Mouse (Mus musculus) intestine, embryonic 15.5 days (tissue): ENCODE results near the gene Kcna6. TPM values are rescaled to one million over a fixed set of nuclear protein-coding genes. Genes with fewer than 3 reads are reported as not detected.

Source experiments
- polyA plus RNA-seq: library from polyadenylated mRNA; unstranded; fragments of >200 nt; fragmentation: Nextera tagmentation; extraction: Ambion mirVana; gene quantifications from 2 replicates; pipeline ENCODE4 v1.2.1, GENCODE M21; 2015

Kcna6 gene
- polyA plus RNA-seq, 1 experiment from 2014 or later = 2.6 TPM

Other genes starting within 250 kb of the Kcna6 start
- gene Kcna5, start 205.3 kb downstream of the Kcna6 start, polyA plus RNA-seq = 7.5 and 8.2 TPM in 2 replicates
- 0.38 and 0.43 TPM in 2 replicates for gene Kcna1, start 94.3 kb downstream of the Kcna6 start, polyA plus RNA-seq
- gene Ndufa9, start 108.5 kb upstream of the Kcna6 start, polyA plus RNA-seq = 278 and 295 TPM in 2 replicates
- not detected in 2 replicates for gene Akap3, start 112.4 kb upstream of the Kcna6 start, polyA plus RNA-seq
- 0.06 TPM in 1 of 2 replicates, not detected in the other for gene Dyrk4, start 181.2 kb upstream of the Kcna6 start, polyA plus RNA-seq
- gene Rad51ap1, start 198.9 kb upstream of the Kcna6 start, polyA plus RNA-seq = 39.9 and 56.3 TPM in 2 replicates
- gene D6Wsu163e, start 199.3 kb upstream of the Kcna6 start, polyA plus RNA-seq = 15.8 and 18.3 TPM in 2 replicates